Mouse (Mus musculus): Measurements from ENCODE around the gene Arpc5.
"Not testable (repeated sequence)": the region's sequence is repeated elsewhere in the genome, so short reads cannot be mapped to it uniquely, and the experiment has no call there.

The Arpc5 gene

DNA sequence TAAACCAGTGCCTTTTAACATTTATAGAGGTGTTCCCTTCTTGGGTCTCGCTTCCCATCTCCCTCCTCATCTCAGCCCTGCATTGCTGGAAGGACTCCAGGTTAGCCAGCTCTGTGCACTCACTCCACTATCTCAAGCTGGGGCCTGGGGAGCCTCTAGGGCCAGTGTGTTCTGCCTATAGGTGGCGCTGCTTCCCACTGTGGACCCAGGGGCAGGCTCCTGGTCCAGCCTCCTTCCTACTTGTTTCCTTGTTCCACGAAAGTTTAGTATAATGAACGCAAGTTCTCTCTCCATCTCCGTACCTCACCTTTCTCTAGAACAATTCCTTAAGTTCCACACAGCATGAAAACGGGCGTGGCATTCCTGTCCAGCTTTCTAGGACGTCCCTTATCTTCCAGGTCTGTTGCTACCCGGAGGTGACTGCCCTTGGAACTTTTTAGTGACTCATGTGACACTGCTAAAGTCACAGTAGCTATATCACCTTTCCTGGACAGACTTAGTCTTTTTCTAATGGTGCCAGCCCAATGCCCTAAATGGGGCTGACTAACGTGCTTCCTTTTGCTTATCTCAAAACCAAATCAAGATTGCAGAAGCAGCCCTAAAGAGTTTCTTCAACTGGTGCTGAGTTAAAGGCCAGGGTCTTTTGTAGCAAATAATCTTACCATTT is 12.9 kb downstream of the Arpc5 start:
- DNase-seq (ENCODE audit: low spot score in 2 of 2), result peak in 1 of 2 experiments; percentile 52

DNA sequence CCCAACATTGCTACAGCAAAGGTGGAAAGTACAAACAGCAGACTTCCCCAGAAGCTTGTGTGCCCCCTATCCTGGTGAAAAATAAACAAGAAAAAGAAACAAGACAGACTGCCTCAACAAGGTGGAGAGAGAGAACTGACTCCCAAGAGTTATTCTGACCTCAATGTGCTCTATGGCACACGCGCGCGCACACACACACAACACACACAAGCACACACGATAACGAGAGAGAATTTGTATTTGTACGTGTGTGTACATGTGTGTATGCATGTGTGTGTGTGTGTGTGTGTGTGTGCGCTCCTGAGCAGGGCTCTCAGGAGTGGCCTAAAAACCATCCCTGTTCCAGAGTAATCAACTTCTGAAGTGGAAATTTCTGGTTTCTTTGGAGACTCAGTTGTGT is 18.3 kb downstream of the Arpc5 start:
- DNase-seq (ENCODE audit: low spot score in 2 of 2), result no peak

DNA sequence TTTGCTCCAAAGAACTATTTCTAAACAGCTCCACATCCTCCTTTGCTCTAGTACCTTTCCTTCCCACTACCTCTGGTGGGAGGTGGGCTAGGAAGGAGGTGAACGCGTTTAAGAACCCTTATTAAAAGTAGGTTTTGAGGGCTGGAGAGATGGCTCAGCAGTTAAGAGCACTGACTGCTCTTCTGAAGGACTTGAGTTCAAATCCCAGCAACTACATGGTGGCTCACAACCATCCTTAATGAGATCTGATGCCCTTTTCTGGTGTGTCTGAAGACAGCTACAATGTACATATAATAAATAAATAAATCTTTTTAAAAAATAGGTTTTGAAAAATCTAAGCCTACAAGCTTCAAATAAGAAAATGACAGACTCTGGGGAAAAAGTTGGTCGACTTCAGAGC is 19.1 kb downstream of the Arpc5 start:
- not testable (repeated sequence) for DNase-seq (ENCODE audit: low spot score in 2 of 2)

DNA sequence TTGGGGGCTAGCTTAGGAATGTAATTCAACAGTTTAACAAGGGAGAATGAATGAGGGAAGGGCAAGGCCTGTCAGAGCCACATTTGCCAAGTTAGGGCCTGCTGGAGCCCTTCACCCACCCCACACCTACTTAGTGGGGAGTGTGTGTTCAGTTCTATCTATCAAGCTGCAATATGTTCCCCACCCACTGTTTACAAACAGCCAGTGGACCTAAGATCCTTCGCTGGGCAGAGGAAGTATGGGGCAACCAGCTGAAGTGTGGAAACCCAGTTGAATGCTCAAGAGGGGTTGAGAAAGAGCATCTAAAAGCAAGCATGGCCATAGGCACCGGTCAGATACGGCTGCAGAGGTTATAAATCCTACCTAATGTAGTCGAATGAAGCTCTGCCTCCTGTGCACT is 20.6 kb downstream of the Arpc5 start:
- DNase-seq (ENCODE audit: low spot score in 2 of 2), result no peak

DNA sequence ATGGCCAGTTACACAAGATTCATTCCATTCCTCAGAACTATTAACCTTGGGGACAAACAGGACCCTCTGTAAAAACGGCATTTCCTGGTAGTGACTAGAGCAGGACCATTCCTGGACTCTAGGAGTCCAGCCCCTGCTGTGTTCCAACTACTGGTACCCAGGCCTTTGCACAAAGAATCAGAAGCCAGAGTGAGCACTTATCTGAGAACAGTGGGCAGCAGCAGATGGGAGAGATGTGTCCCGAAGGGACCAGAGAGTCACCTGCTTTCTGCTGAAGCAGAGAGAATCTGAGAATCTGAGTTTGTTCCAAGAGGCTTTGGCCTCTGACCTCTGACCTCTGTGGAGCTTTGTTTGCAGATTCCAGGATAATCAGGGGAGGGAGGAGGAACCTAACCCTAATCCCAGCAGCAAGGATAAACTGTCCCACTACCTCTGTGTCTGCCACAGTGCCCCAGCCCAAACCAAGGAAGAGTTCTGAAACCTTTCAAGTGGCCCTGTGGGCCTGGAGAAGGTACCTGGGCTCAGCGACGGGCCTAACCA is 21.8 kb downstream of the Arpc5 start:
- no peak for DNase-seq (ENCODE audit: low spot score in 2 of 2)

DNA sequence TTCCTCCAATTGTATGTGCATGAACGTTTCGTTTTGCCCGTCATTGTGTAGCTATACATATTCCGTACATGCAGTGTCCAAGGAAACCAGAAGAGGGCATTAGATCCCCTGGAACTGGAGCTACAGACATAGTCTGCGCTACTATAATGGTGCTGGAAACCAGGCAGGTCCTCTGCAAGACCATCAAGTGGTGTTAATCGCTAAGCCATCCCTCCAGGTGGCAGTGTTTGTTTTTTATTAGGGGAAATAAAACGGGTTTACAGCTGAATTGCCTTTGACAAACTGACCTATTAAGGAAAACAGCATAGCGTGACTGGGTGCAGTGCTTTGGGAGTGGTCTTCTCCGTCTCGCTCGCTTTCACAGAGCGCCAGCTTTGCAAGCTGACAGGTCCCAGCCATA is 23.9 kb downstream of the Arpc5 start:
- no peak for DNase-seq (ENCODE audit: low spot score in 2 of 2)

DNA sequence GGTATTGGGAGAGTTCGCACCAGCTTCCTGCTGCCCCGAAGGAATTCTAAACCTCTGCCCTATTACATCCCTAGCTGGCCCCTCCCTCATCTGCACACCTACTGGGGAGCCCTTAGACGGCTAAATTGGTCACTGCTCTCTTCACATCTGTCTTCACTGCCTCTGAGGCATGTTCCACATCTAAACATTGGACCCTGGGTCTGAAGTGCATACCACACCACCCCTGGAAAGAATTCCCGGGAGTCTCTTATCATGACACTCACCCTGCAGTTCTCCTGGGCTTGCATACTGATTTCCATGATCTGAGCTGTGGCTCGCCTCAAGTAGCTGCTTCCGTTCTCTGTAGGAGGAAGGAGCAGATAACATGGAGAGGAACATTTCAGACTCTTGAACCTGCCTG is 24.5 kb downstream of the Arpc5 start:
- DNase-seq (ENCODE audit: low spot score in 2 of 2), result no peak

DNA sequence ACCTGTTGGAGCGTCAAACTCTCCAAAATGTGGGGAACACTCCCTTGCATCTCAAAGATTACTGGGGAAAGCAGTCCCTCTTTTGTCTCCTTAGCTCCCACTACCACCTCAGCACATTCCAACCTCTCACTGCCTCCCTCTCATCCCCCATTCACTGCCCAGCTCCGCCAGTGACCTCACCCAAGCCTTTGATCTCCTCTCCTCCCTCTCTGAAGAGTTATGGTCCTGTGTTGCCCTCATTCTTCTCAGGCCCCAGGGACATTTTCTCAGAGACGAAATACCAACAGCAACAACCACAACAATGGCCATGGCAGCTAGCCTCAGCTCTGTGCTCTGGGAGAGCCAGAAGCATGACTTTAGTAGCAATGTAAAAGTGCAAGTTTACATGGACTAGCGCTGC is 24.9 kb downstream of the Arpc5 start:
- DNase-seq (ENCODE audit: low spot score in 2 of 2), result no peak

DNA sequence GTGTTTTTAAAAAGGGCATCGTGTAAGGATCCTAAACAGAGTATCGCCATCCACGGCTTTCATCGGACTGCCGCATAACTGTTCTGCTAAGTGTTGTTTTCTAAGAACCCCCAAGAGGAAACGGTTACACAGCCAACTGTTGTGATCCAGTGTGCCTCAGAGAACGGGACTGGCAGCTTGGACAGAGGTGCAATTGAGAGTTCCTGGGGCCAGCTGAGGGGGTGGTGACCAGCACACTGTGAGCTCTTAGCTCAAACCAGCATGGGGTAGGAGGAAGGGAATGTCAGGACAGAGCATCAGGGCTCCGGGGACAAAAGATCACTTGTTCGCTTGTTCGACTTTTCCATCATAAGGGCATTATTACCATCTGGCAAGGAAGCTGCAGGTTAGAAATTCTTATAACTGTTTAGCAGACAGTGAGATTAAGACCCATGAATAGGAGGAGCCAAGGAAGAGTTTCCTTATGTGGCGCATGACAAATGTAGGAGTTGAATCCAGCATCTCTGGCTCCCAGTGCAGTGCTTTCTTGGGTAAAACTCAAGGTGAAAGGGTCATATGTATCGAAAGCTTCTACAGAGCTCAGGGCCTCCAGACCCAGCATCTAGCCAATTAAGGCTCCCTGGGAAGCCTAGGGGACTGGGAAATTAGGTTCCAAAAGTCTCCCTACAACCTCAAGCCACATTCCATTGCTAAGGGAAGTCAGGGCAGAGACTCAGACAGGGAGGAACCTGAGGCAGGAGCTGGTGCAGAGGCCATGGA is 26.6 kb downstream of the Arpc5 start:
- DNase-seq (ENCODE audit: low spot score in 2 of 2), result peak in 1 of 2 experiments; percentile 67

DNA sequence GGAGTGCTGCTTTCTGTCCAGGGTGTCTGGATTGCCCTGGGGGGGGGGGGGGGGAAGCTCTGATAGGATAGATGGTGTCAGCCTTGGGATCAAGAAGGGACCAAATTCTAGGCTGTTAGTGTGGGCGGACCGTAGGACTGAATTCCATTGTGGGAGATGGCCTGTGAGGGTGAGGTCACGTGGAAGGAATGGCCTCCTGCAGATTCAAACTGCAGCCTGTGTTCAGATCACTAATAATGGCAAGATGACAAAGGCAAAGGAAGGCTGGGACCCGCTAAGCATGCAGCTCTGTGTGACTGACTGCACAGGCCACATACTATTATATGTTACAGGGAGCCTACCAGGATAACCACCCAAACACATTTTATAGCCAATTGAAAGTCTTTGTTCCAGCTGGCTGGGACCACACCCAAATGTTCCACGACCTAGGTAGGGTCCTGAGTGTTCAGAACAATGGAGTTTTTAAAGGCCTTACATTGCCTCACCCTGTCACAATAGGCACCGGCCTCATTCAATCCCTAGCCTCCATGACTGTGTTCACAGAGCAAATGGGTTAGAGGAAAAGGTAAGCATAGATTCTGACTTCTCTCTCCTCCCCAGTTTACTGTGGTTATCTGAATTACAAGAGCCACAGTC is 27.3 kb downstream of the Arpc5 start:
- DNase-seq (ENCODE audit: low spot score in 2 of 2), result no peak

DNA sequence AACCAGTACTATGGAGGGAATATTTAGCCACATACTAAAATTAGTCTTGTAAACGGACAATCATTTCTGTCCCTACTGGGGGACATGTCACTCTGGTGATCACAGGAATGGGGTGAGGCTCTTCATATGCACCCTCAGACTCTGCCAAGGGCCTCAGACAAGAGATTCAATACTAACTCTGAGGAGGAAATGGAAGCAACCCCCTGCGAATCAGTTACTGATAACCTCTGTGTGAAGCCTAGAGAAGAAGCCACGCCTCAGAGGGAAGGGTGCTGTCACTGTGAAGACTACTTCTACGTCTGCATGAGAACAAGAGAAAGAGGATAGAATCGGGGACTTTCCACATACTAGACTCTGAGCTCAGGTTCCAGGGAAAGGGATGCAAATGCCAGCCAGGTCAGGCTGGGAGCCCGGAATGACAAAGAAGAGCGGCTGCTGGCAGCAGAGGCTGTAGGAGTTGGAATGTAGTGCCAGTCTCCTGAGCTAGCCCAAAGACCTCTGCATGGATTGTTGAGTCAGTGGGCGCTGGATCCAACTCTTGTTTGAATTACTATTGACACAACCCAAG is 29.4 kb downstream of the Arpc5 start:
- no peak for DNase-seq (ENCODE audit: low spot score in 2 of 2)

DNA sequence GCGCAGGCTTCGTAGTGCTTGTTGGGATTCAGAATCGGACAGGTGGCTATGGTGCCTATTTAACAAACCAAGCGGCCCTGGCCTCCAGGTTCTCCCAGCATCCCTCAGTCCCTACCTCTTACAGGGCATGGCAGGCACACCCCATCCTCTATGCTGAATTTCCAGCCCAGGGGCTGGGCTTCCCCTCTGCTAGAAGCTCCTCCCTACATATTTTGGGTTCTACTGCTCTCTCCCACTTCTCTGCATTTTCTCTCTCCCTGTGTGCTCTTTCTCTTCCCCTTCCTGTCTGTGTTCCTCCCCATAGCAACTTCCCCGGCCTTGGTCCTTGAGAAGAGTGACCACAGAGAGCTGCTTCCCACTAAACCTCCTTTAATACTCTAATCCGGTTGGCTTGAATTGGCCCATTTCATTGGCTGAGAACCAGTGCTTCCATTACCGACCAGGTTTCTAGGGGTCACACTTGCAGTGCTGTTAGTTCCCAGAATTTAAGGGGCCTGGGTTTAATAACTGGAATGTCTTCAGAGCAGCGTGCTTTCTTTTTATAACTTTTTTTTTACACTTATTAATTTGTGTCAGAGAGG is 30.4 kb downstream of the Arpc5 start:
- no peak for DNase-seq (ENCODE audit: low spot score in 2 of 2)

DNA sequence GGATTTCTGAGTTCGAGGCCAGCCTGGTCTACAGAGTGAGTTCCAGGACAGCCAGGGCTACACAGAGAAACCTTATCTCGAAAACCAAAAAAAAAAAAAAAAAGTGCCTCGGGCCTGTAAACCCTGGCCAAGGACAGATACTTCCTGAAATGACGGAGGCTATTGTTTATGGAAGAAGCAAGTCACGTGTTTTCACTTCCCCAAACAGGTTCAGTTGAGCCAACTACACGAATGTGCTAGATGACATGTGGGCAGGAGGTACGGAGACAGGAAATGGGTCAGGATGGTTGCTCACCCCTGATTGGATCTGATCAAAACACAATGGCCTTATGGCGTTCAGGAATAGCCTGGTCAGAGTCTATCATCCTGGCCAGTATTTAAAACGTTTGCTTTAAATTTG is 31.8 kb downstream of the Arpc5 start:
- no peak for DNase-seq (ENCODE audit: low spot score in 2 of 2)

DNA sequence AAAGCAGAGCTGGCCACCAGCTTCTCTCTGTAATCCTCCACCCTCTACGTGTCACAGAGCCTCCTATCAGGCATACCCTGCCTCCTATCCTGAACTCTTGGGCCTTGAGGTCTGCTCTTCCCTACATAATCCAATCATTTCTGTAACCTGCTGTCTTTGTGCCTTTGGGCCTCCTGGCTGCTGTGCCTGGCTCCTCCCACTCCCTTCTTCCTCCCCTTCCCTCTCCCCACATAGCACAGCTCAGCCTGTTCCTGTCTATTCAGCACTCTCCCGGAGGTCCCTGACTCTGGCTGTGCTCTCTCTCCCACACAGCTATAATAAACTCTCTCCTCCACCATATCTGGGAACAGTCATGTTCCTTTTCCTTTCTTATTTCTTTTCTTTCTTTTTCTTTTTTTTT is 33.6 kb downstream of the Arpc5 start, which contains the start of gene Ncf2:
Ncf2 (plus strand) TSS at position 298 of the 400 bp plus-strand sequence.
- DNase-seq (ENCODE audit: low spot score in 2 of 2), result no peak

DNA sequence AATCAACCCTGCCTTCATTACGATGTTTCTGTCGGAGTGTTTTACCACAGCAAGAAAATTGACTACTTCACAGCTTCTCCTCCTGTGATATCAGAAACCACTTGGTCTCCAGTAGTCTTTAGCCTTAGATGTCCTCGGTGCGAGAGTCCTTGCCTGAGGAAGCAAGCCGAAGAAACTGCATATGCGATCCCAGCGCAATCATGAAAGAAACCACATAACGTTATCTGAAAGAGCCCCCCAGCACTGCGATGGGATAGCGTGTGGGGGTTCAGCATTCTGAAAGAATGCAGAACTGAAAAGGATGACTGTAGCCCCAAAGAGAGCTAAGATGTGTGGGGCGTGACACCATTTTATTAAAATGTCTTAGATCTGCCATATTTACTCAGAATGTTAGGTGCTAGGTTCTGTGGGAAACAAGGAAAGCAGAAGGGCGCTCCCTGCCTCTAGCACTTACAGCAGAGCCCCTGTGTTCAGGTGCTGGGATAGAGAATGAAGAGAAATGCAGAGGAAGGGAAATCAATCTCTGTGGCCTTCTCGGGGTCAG is 34.4 kb downstream of the Arpc5 start:
- no peak for DNase-seq (ENCODE audit: low spot score in 2 of 2)

DNA sequence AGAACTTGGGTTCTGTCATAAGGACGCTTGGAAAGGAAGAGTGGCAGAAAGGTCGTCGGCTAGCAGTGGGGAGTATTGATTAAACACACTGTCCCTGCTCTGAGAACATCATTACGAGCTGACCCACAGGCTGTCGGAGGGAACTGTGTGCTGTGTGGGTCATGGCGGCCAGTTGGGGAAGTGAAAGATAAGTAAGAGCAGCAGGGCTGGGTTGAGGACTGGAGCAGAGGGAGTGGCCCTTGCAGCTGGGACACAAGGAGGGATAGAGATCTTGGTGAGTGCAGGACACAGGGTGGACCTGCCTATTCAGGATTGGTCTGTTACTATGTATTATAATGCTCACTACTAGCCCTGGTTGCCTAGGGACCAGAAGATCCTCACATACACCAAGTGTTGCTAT is 38.6 kb downstream of the Arpc5 start:
- no peak for DNase-seq (ENCODE audit: low spot score in 2 of 2)

DNA sequence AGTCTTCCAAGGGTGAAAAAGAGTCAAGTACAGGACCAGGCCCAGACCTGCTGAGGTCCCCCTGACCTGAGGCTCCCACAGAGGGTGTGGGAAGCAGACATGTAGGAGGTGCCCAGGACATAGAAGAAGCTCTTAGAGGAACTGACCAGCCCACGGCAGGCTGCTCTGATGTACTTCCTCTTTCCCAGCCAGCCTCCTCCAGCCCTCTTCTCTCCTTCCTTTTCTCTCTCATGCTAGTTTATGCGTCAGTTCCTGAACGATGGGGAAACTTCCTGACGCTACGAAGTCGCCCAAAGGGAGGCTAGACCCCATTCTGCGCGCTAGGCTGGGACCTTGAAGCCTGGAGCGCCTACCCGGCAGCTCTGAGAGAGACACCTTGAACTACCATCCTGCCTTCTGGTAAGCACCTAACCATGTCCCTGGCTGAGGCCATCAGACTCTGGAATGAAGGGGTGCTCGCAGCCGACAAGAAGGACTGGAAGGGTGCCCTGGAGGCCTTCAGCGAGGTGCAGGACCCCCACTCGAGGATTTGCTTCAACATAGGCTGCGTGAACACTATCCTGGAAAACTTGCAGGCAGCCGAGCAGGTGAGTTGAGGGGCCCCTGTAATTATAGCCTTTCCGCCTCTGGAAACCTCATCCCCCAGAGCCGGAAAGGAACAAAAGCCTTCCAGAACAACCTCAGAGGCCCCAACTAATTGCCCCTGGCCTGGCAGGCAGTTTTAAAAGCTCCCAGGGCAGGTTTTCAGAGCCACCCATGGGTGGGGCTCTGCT is 41.5 kb downstream of the Arpc5 start:
- DNase-seq (ENCODE audit: low spot score in 2 of 2), result no peak

DNA sequence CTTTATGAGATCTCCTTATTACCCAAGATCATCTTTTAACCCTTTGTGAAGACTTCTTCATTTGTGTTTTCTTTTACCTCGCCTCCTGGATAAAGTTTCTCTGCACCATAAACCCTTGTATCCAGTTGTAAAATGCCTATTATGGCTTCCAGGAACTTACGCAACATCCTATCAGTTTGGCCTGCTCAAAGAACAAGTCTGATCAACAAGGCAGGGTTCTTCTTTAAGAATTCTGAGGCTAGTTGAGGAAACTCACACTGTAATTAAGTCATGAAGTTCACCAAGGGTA is 42.0 kb downstream of the Arpc5 start:
- no peak for DNase-seq (ENCODE audit: low spot score in 2 of 2)

DNA sequence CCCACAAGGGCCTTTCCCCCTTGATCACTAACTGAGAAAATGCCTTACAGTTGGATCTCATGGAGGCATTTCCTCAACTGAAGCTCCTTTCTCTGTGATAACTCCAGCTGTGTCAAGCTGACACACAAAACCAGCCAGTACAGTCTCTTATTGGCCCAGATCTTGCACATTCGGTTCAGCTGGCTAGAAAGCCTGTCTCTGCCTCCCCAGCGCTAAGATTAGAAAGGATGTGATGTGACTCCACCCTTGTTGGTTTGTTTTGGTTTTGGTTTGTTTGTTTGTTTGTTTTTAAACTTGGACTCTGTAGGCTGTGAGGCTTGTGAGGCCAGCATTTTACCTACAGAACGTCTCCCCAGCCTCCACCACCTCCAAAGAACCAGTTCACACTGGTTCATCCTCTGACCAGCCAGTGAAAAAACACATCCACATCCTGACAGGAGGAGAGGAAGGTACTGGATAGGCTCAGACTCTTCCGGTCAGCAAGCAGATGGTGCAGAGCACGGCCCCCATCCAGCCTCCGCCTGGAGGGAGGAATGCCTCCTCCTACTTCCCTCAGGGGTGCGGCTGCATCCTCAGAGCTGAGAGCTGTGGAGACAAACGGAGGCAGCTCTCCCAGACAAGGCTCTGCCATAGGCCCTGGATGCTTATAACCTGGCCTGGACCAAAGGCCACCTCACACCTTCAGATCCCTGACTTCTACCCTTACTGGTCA is 43.4 kb downstream of the Arpc5 start:
- DNase-seq (ENCODE audit: low spot score in 2 of 2), result no peak
